Mouse (Mus musculus) MEL (cell line): ENCODE results near the gene Lmx1b. TPM values are rescaled to one million over a fixed set of nuclear protein-coding genes. Genes with fewer than 3 reads are reported as not detected.

ENCODE experiments used
- DNase-seq: peaks from one replicate; pipeline ENCODE4 v3.0.0; 2011; ENCODE audit warnings: low read depth, low spot score
- H3K27ac ChIP-seq: 2 replicates; pipeline ENCODE4 v1.5.1; 2012; ENCODE audit warnings: low read depth, mild to moderate bottlenecking, control low read depth, low read length, moderate library complexity; ENCODE audit not compliant: control insufficient read depth
- H3K27me3 ChIP-seq, 2 experiments: fragments of 150-350 bp in 1 of 2; sonication (generic) in 1 of 2; 2 replicates each; pipeline ENCODE4 v1.6.1; 2012; ENCODE audit warnings: low read length in 2 of 2, mild to moderate bottlenecking in 2 of 2, improper control_type of control experiment in 1 of 2, moderate library complexity in 1 of 2; ENCODE audit not compliant: insufficient read depth in 2 of 2, control insufficient read depth in 1 of 2
- H3K36me3 ChIP-seq, 2 experiments: 2 replicates each; pipeline ENCODE4 v1.6.1; 2012 to 2014; ENCODE audit warnings: low read length in 2 of 2, improper control_type of control experiment in 1 of 2, inconsistent platforms in 1 of 2, mild to moderate bottlenecking in 1 of 2; ENCODE audit not compliant: insufficient read depth in 2 of 2, control insufficient read depth in 1 of 2
- H3K4me1 ChIP-seq, 2 experiments: fragments of 150-350 bp in 1 of 2; sonication (generic) in 1 of 2; 2 replicates each; pipeline ENCODE4 v1.6.1; 2012; ENCODE audit warnings: low read length in 2 of 2, improper control_type of control experiment in 1 of 2, mild to moderate bottlenecking in 1 of 2; ENCODE audit not compliant: insufficient read depth in 2 of 2, control insufficient read depth in 1 of 2
- H3K4me3 ChIP-seq, 2 experiments: fragments of 150-350 bp in 1 of 2; sonication (generic) in 1 of 2; 2 replicates each; pipeline ENCODE4 v1.5.1; 2012; ENCODE audit warnings: low read depth in 2 of 2, low read length in 2 of 2, mild to moderate bottlenecking in 2 of 2, moderate library complexity in 2 of 2, control low read depth in 1 of 2, improper control_type of control experiment in 1 of 2; ENCODE audit not compliant: control insufficient read depth in 1 of 2, insufficient read depth in 1 of 2
- H3K79me2 ChIP-seq: 2 replicates; pipeline ENCODE4 v1.6.1; 2012; ENCODE audit warnings: mild to moderate bottlenecking, low read length, moderate library complexity; ENCODE audit not compliant: control insufficient read depth, poor library complexity, insufficient read depth
- H3K9ac ChIP-seq: 2 replicates; pipeline ENCODE4 v1.6.1; 2012; ENCODE audit warnings: low read depth, mild to moderate bottlenecking, control low read depth, low read length, moderate library complexity; ENCODE audit not compliant: control insufficient read depth, poor library complexity, severe bottlenecking
- H3K9me3 ChIP-seq: fragments of 150-350 bp; sonication (generic); replicated peaks from 2 replicates; pipeline ENCODE4 v1.6.1; 2012; ENCODE audit warnings: mild to moderate bottlenecking, low read length, improper control_type of control experiment, moderate library complexity; ENCODE audit not compliant: insufficient read depth
- CTCF ChIP-seq, 3 experiments: IDR thresholded peaks in 2 of 3; conservative IDR thresholded peaks in 1 of 3; 2 replicates each; pipeline ENCODE4 v1.5.1; 2011 to 2012; ENCODE audit warnings: low read length in 3 of 3, low read depth in 2 of 3, mild to moderate bottlenecking in 2 of 3, improper control_type of control experiment in 1 of 3, inconsistent platforms in 1 of 3, mixed read lengths in 1 of 3, moderate library complexity in 1 of 3; ENCODE audit not compliant: control insufficient read depth in 1 of 3, insufficient read depth in 1 of 3, poor library complexity in 1 of 3, severe bottlenecking in 1 of 3
- E2F4 ChIP-seq: IDR thresholded peaks from 2 replicates; pipeline ENCODE4 v1.6.1; 2011; ENCODE audit warnings: low read depth, low read length, improper control_type of control experiment, borderline replicate concordance
- GABPA ChIP-seq: IDR thresholded peaks from 2 replicates; pipeline ENCODE4 v1.6.1; 2012; ENCODE audit warnings: low read depth, mild to moderate bottlenecking, inconsistent platforms, low read length, improper control_type of control experiment, moderate library complexity
- KAT2A ChIP-seq: conservative IDR thresholded peaks from 2 replicates; pipeline ENCODE4 v1.6.1; 2012; ENCODE audit warnings: low read depth, low read length, improper control_type of control experiment, inconsistent platforms
- MAFK ChIP-seq: IDR thresholded peaks from 2 replicates; pipeline ENCODE4 v1.6.1; 2011; ENCODE audit warnings: low read depth, mild to moderate bottlenecking, low read length, improper control_type of control experiment, borderline replicate concordance
- MYB ChIP-seq: IDR thresholded peaks from 2 replicates; pipeline ENCODE4 v1.6.1; 2011; ENCODE audit warnings: mild to moderate bottlenecking, low read depth, low read length, improper control_type of control experiment
- MYC ChIP-seq: IDR thresholded peaks from 2 replicates; pipeline ENCODE4 v1.6.1; 2011; ENCODE audit warnings: low read depth, mild to moderate bottlenecking, low read length, improper control_type of control experiment, moderate library complexity
- NELFE ChIP-seq: IDR thresholded peaks from 2 replicates; pipeline ENCODE4 v1.6.1; 2011; ENCODE audit warnings: low read depth, low read length, improper control_type of control experiment
- NRF1 ChIP-seq: IDR thresholded peaks from 2 replicates; pipeline ENCODE4 v1.6.1; 2014; ENCODE audit warnings: low read depth, mild to moderate bottlenecking, inconsistent platforms, low read length, improper control_type of control experiment, moderate library complexity; ENCODE audit not compliant: poor library complexity, insufficient read depth, severe bottlenecking
- POLR2A ChIP-seq, 2 experiments: IDR thresholded peaks; 2 replicates each; pipeline ENCODE4 v1.6.1; 2011 to 2012; ENCODE audit warnings: low read length in 2 of 2, mild to moderate bottlenecking in 2 of 2, control low read depth in 1 of 2, improper control_type of control experiment in 1 of 2, low read depth in 1 of 2, moderate library complexity in 1 of 2; ENCODE audit not compliant: control insufficient read depth in 1 of 2, insufficient read depth in 1 of 2, poor library complexity in 1 of 2
- POLR2AphosphoS2 ChIP-seq: IDR thresholded peaks from 2 replicates; pipeline ENCODE4 v1.6.1; 2011; ENCODE audit warnings: low read length, improper control_type of control experiment
- RAD21 ChIP-seq: IDR thresholded peaks from 2 replicates; pipeline ENCODE4 v1.6.1; 2011; ENCODE audit warnings: mild to moderate bottlenecking, low read depth, low read length, improper control_type of control experiment
- RCOR1 ChIP-seq: IDR thresholded peaks from 2 replicates; pipeline ENCODE4 v1.6.1; 2012; ENCODE audit warnings: low read depth, mild to moderate bottlenecking, inconsistent platforms, low read length, improper control_type of control experiment
- SMC3 ChIP-seq: IDR thresholded peaks from 2 replicates; pipeline ENCODE4 v1.6.1; 2011; ENCODE audit warnings: low read depth, low read length, improper control_type of control experiment
- TAL1 ChIP-seq: IDR thresholded peaks from 2 replicates; pipeline ENCODE4 v1.6.1; 2012; ENCODE audit warnings: mild to moderate bottlenecking, inconsistent platforms, low read length, moderate library complexity, mixed read lengths
- USF1 ChIP-seq: IDR thresholded peaks from 2 replicates; pipeline ENCODE4 v1.6.1; 2014; ENCODE audit warnings: low read depth, mild to moderate bottlenecking, inconsistent platforms, low read length, improper control_type of control experiment, moderate library complexity
- USF2 ChIP-seq, 2 experiments: IDR thresholded peaks; 2 replicates each; pipeline ENCODE4 v1.6.1; 2011 to 2012; ENCODE audit warnings: improper control_type of control experiment in 2 of 2, low read length in 2 of 2, borderline replicate concordance in 1 of 2, inconsistent platforms in 1 of 2, low read depth in 1 of 2, mild to moderate bottlenecking in 1 of 2; ENCODE audit not compliant: insufficient read depth in 1 of 2
- ZMIZ1 ChIP-seq: IDR thresholded peaks from 2 replicates; pipeline ENCODE4 v1.6.1; 2012; ENCODE audit warnings: low read depth, mild to moderate bottlenecking, inconsistent platforms, low read length, improper control_type of control experiment, moderate library complexity
- polyA plus RNA-seq, 2 experiments: library from polyadenylated mRNA; stranded (reverse) in 1 of 2; unstranded in 1 of 2; fragments of >175 nt in 1 of 2; fragments of >200 nt in 1 of 2; gene quantifications; 2 replicates each; pipeline versions ENCODE4 v1.2.1 to v1.2.4; 2012; ENCODE audit warnings: low replicate concordance in 2 of 2, low read depth in 1 of 2; ENCODE audit not compliant: insufficient read length in 2 of 2, insufficient read depth in 1 of 2, missing spikeins in 1 of 2
- total RNA-seq: library from RNA; depleted of rRNA; stranded (reverse); fragments of 300-350 nt; gene quantifications from 2 replicates; pipeline ENCODE4 v1.2.3, GENCODE M21; 2012

Lmx1b gene
- total and polyA plus RNA-seq, 3 experiments, result not detected

DNA sequence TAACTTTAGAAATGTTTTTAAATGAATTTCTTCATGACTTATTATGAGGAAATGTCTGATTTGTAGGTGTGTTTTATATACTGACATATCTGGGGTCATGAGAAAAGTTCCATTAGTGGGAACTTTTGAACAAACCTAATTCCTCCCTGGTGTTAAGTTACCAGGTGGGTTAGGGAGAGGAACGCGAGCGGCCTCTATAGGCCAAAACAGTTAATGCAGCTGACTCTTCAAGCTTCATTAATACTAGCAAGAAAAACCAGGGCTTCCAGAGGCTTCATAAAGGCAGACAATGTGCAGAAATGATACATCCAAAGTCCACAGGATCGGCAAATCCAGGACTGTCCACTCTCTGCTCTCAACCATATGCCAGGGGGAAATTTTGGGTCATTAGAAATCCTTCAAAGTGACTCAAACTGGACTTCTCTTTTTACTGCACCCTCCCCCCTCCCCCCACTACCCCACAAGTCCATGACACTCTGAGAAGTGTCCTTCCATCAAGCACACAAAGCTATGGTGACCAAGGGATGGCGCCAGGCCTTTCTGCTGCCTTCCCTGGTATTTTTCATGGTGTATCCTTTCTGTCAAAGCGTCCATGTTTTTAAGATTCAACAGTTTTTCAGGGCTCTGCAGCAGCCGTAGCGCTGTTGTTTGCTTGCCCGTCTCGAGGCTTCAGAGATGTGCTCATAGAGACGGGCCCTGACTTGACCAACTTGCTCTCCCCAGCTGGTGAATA lies 97.4 kb downstream of the Lmx1b start:
- DNase-seq, result peak; percentile 59
- Histone ChIP-seq H3K36me3 (no peaks in the 10 kb centered on the region), H3K27ac (no peak overlapping the region), H3K27me3 (peaks cover 3 to 4% of the 10 kb centered on the region in 2 experiments), H3K79me2 (no peaks in the 10 kb centered on the region), H3K9me3 (no peaks in the 10 kb centered on the region), H3K9ac (no peak overlapping the region), H3K4me1 (no peaks in the 10 kb centered on the region), H3K4me3 (no peak overlapping the region)
- TF ChIP-seq CTCF (IDR thresholded peaks at IDR 0.05 in 2 of 3, conservative IDR thresholded peaks at IDR 0.05 in 1 of 3; ENCODE audit: control insufficient read depth in 1 of 3, insufficient read depth in 1 of 3, low read depth in 2 of 3, low read length in 3 of 3, poor library complexity in 1 of 3, severe bottlenecking in 1 of 3) (peak; percentile 70 to 82 (median 70)), SMC3 (peak; percentile 52), POLR2AphosphoS2 (no peak), RCOR1 (no peak), NRF1 (no peak), NELFE (no peak), RAD21 (peak; percentile 50), MAFK (no peak), MYC (no peak), USF1 (no peak), TAL1 (no peak), USF2 (IDR thresholded peaks at IDR 0.05; ENCODE audit: borderline replicate concordance in 1 of 2, insufficient read depth in 1 of 2, low read depth in 1 of 2, low read length in 2 of 2) (no peak), POLR2A (IDR thresholded peaks at IDR 0.05; ENCODE audit: control insufficient read depth in 1 of 2, insufficient read depth in 1 of 2, low read depth in 1 of 2, low read length in 2 of 2, poor library complexity in 1 of 2) (no peak), MYB (no peak), E2F4 (no peak), ZMIZ1 (no peak), GABPA (no peak)

DNA sequence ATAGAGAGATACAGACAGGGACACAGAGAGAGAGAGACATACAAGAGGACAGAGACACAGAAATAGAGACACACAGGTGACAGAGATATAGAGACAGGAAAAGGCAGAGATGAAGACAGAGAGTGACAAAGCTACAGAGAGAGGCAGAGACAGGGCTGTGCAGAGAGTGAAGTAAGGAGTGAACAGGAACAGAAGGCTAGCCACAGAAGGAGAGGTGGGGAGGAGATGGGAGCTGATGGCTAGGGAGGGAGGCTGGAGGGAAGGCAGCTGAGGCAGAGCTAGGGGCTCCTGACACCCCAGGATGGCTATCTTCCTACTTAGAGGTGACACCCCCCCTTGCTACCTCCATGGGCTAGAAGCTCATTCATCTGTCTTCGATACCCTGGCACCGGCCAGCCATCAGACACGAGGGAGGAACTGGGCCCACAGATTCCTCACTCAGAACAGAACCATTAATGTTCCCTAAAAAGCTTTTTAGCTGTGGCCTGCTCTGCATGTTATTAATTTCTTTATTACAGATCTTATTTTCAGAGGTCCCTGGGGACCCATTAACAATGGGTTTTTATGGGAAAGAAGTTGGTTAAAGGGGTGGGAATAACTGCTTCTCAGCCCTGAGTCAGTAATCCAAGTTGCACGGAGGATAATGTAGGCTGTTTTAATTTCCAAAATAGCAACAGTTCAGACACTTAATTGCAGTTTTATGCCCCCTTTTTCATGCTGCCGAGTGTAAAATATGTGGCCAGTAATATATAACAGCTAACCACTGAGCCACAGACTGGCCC lies 114.8 kb downstream of the Lmx1b start:
- no peak overlapping the region for H3K9ac ChIP-seq
- no peaks in the 10 kb centered on the region for H3K27me3 ChIP-seq
- H3K9me3 ChIP-seq, result no peaks in the 10 kb centered on the region
- H3K4me3 ChIP-seq, result no peak overlapping the region
- no peaks in the 10 kb centered on the region for H3K79me2 ChIP-seq
- TF ChIP-seq TAL1 (0 out of 2 replicates have a peak, but pooled peaks have one; percentile 2), KAT2A (no peak)
- no peaks in the 10 kb centered on the region for H3K36me3 ChIP-seq
- no peaks in the 10 kb centered on the region for H3K4me1 ChIP-seq
- DNase-seq, result no peak
- no peak overlapping the region for H3K27ac ChIP-seq
